ENCODE assay signal across 13 mouse cellular contexts in genomic region chr2:152716241-152716772, GRCm38 (mm10). TPM values are rescaled to one million over a fixed set of nuclear protein-coding genes. Genes with fewer than 3 reads are reported as not detected.
A peak's percentile ranks its signal among the peaks of the same experiment; 100 is the strongest.
DNase-seq lines count a peak whose midpoint lies in the region; ATAC-seq lines count a peak whose summit lies in the region.
"Had no signal": no experiment of that assay in that cellular context is flagged by ENCODE, and none has a peak within 500 bp of the region (broad histone marks: within the 10 kb centered on the region; RNA-seq: fewer than 3 reads in every experiment).

No protein-coding gene starts in this region.

- H3K4me3 ChIP-seq in intestine, embryonic 15.5 days (replicated peaks) = no peak overlapping the region
- no peak overlapping the region for H3K4me3 ChIP-seq in intestine, embryonic 16.5 days (ENCODE audit: low read length)
- H3K4me3 ChIP-seq in midbrain, embryonic 14.5 days (replicated peaks; ENCODE audit: low read depth, low read length) = no peak overlapping the region
- no peak overlapping the region for H3K4me3 ChIP-seq in midbrain, embryonic 15.5 days
- no peak overlapping the region for H3K4me3 ChIP-seq in hindbrain, embryonic 13.5 days
- no peak overlapping the region for H3K4me3 ChIP-seq in stomach, embryonic 15.5 days (replicated peaks)

- ATAC-seq in intestine, embryonic 15.5 days = 0 out of 2 replicates have a peak, but pooled peaks have one; percentile 21
- no peak for ATAC-seq in intestine, embryonic 16.5 days
- no peak for ATAC-seq in midbrain, embryonic 14.5 days (ENCODE audit: low FRiP score, low TSS enrichment)
- no peak for ATAC-seq in midbrain, embryonic 15.5 days (replicated peaks)
- no peak for ATAC-seq in hindbrain, embryonic 13.5 days (ENCODE audit: low FRiP score)
- peak; percentile 40 for ATAC-seq in stomach, embryonic 15.5 days (ENCODE audit: insufficient read depth, low FRiP score, low read depth)

- H3K9me3 ChIP-seq in intestine, embryonic 15.5 days = no peaks in the 10 kb centered on the region
- no peaks in the 10 kb centered on the region for H3K9me3 ChIP-seq in intestine, embryonic 16.5 days (ENCODE audit: control insufficient read depth, low read length)
- no peaks in the 10 kb centered on the region for H3K9me3 ChIP-seq in midbrain, embryonic 14.5 days (ENCODE audit: control insufficient read depth, low read length)
- no peaks in the 10 kb centered on the region for H3K9me3 ChIP-seq in midbrain, embryonic 15.5 days
- no peaks in the 10 kb centered on the region for H3K9me3 ChIP-seq in hindbrain, embryonic 13.5 days
- H3K9me3 ChIP-seq in stomach, embryonic 15.5 days = no peaks in the 10 kb centered on the region

- no peaks in the 10 kb centered on the region for H3K27me3 ChIP-seq in intestine, embryonic 15.5 days (replicated peaks)
- H3K27me3 ChIP-seq in intestine, embryonic 16.5 days (replicated peaks; ENCODE audit: control insufficient read depth, insufficient read depth, low read length) = no peaks in the 10 kb centered on the region
- H3K27me3 ChIP-seq in midbrain, embryonic 14.5 days (ENCODE audit: control insufficient read depth, insufficient read depth, low read length) = no peaks in the 10 kb centered on the region
- H3K27me3 ChIP-seq in midbrain, embryonic 15.5 days (replicated peaks) = no peaks in the 10 kb centered on the region
- H3K27me3 ChIP-seq in hindbrain, embryonic 13.5 days = no peaks in the 10 kb centered on the region
- H3K27me3 ChIP-seq in stomach, embryonic 15.5 days (replicated peaks) = no peaks in the 10 kb centered on the region

- H3K4me1 ChIP-seq in intestine, embryonic 15.5 days (replicated peaks) = peaks cover 2% of the 10 kb centered on the region; the same call in 1 of the 2 replicates
- H3K4me1 ChIP-seq in intestine, embryonic 16.5 days (ENCODE audit: control insufficient read depth, insufficient read depth, low read length) = peaks cover 4% of the 10 kb centered on the region; the same call in 1 of the 2 replicates
- 0 out of 2 replicates have a peak, but pooled peaks cover 3% of the 10 kb centered on the region for H3K4me1 ChIP-seq in midbrain, embryonic 14.5 days (ENCODE audit: control insufficient read depth, insufficient read depth, low read length)
- H3K4me1 ChIP-seq in midbrain, embryonic 15.5 days = peaks cover 4% of the 10 kb centered on the region; the same call in 1 of the 2 replicates
- H3K4me1 ChIP-seq in hindbrain, embryonic 13.5 days (replicated peaks) = peaks cover 24% of the 10 kb centered on the region
- 0 out of 2 replicates have a peak, but pooled peaks cover 4% of the 10 kb centered on the region for H3K4me1 ChIP-seq in stomach, embryonic 15.5 days

- WGBS in intestine, embryonic 15.5 days = 59% methylated on average over 6 of the region's 6 CpGs
- WGBS in intestine, embryonic 16.5 days = 59% methylated on average over 6 of the region's 6 CpGs
- 61% methylated on average over 6 of the region's 6 CpGs for WGBS in midbrain, embryonic 14.5 days
- 62% methylated on average over 6 of the region's 6 CpGs for WGBS in midbrain, embryonic 15.5 days
- WGBS in hindbrain, embryonic 13.5 days = 51% methylated on average over 6 of the region's 6 CpGs
- 56% methylated on average over 6 of the region's 6 CpGs for WGBS in stomach, embryonic 15.5 days

- no peaks in the 10 kb centered on the region for H3K36me3 ChIP-seq in intestine, embryonic 15.5 days
- H3K36me3 ChIP-seq in intestine, embryonic 16.5 days (ENCODE audit: control insufficient read depth, insufficient read depth, low read length) = no peaks in the 10 kb centered on the region
- no peaks in the 10 kb centered on the region for H3K36me3 ChIP-seq in midbrain, embryonic 14.5 days (ENCODE audit: control insufficient read depth, insufficient read depth, low read length)
- H3K36me3 ChIP-seq in midbrain, embryonic 15.5 days (replicated peaks) = no peaks in the 10 kb centered on the region
- no peaks in the 10 kb centered on the region; the same call in 1 of the 2 replicates for H3K36me3 ChIP-seq in hindbrain, embryonic 13.5 days
- no peaks in the 10 kb centered on the region for H3K36me3 ChIP-seq in stomach, embryonic 15.5 days

- H3K9ac ChIP-seq in intestine, embryonic 15.5 days = no peak overlapping the region
- H3K9ac ChIP-seq in intestine, embryonic 16.5 days (ENCODE audit: low read depth, low read length) = no peak overlapping the region
- no peak overlapping the region for H3K9ac ChIP-seq in midbrain, embryonic 14.5 days (replicated peaks; ENCODE audit: low read length)
- no peak overlapping the region for H3K9ac ChIP-seq in midbrain, embryonic 15.5 days
- no peak overlapping the region for H3K9ac ChIP-seq in hindbrain, embryonic 13.5 days
- H3K9ac ChIP-seq in stomach, embryonic 15.5 days = no peak overlapping the region

- no peak overlapping the region for H3K27ac ChIP-seq in intestine, embryonic 15.5 days
- no peak overlapping the region for H3K27ac ChIP-seq in intestine, embryonic 16.5 days (ENCODE audit: low read length)
- 0 out of 2 replicates have a peak overlapping the region, but pooled peaks have one; percentile 13 for H3K27ac ChIP-seq in midbrain, embryonic 14.5 days (replicated peaks; ENCODE audit: low read depth, low read length)
- H3K27ac ChIP-seq in midbrain, embryonic 15.5 days = no peak overlapping the region
- peak overlapping the region; percentile 70 for H3K27ac ChIP-seq in hindbrain, embryonic 13.5 days
- H3K27ac ChIP-seq in stomach, embryonic 15.5 days = peak overlapping the region; percentile 48; the same call in 1 of the 2 replicates

- H3K4me2 ChIP-seq in intestine, embryonic 15.5 days (replicated peaks) = no peak overlapping the region
- H3K4me2 ChIP-seq in intestine, embryonic 16.5 days (ENCODE audit: low read depth, low read length) = no peak overlapping the region
- no peak overlapping the region for H3K4me2 ChIP-seq in midbrain, embryonic 14.5 days (ENCODE audit: low read length)
- no peak overlapping the region for H3K4me2 ChIP-seq in midbrain, embryonic 15.5 days
- H3K4me2 ChIP-seq in hindbrain, embryonic 13.5 days = no peak overlapping the region
- no peak overlapping the region for H3K4me2 ChIP-seq in stomach, embryonic 15.5 days
- H3K4me2 ChIP-seq: heart, embryonic 11.5 days had no signal

- DNase-seq in midbrain, embryonic 14.5 days = no peak
- DNase-seq in right cerebral cortex, postnatal 4 days = no peak
- DNase-seq in adrenal gland, postnatal 25 days = no peak
- DNase-seq: B cell, adult 2 months; cerebellum, adult 18-20 months had no signal

RNA-seq across cellular contexts. Expression of gene Id1, which starts 19.7 kb away (rescaled TPM):
- 102 and 116 TPM in 2 replicates for polyA plus RNA-seq in intestine, embryonic 15.5 days (2015; fragmentation: Nextera tagmentation; extraction: Ambion mirVana)
- polyA plus RNA-seq in intestine, embryonic 16.5 days (2015; fragmentation: Nextera tagmentation; extraction: Ambion mirVana) = 96.1 and 107 TPM in 2 replicates
- 33.5 and 38.8 TPM in 2 replicates for polyA plus RNA-seq in midbrain, embryonic 14.5 days (2014; fragmentation: Nextera tagmentation; extraction: Ambion mirVana)
- polyA plus RNA-seq in midbrain, embryonic 15.5 days (2015; fragmentation: Nextera tagmentation; extraction: Ambion mirVana) = 30.7 and 33.7 TPM in 2 replicates
- 68.7 and 87.0 TPM in 2 replicates for polyA plus RNA-seq in hindbrain, embryonic 13.5 days (2015; fragmentation: Nextera tagmentation; extraction: Ambion mirVana)
- 117 and 138 TPM in 2 replicates for polyA plus RNA-seq in stomach, embryonic 15.5 days (2015; fragmentation: Nextera tagmentation; extraction: Ambion mirVana)
- total RNA-seq in adrenal gland, postnatal 25 days (2021) = 73.3 and 81.1 TPM in 2 replicates
- total RNA-seq: megakaryocyte-erythroid progenitor cell, adult 5-6 weeks had no signal

RNA-seq across cellular contexts. Expression of gene Mcts2, which starts 29.5 kb away (rescaled TPM):
- 26.3 and 26.8 TPM in 2 replicates for polyA plus RNA-seq in intestine, embryonic 15.5 days (2015; fragmentation: Nextera tagmentation; extraction: Ambion mirVana)
- polyA plus RNA-seq in intestine, embryonic 16.5 days (2015; fragmentation: Nextera tagmentation; extraction: Ambion mirVana) = 18.9 and 25.1 TPM in 2 replicates
- polyA plus RNA-seq in midbrain, embryonic 14.5 days (2014; fragmentation: Nextera tagmentation; extraction: Ambion mirVana) = 39.9 and 41.4 TPM in 2 replicates
- polyA plus RNA-seq in midbrain, embryonic 15.5 days (2015; fragmentation: Nextera tagmentation; extraction: Ambion mirVana) = 33.7 and 34.3 TPM in 2 replicates
- 39.4 and 47.2 TPM in 2 replicates for polyA plus RNA-seq in hindbrain, embryonic 13.5 days (2015; fragmentation: Nextera tagmentation; extraction: Ambion mirVana)
- 23.1 and 26.7 TPM in 2 replicates for polyA plus RNA-seq in stomach, embryonic 15.5 days (2015; fragmentation: Nextera tagmentation; extraction: Ambion mirVana)
- total RNA-seq in adrenal gland, postnatal 25 days (2021) = 34.2 and 37.9 TPM in 2 replicates

RNA-seq across cellular contexts. Expression of gene Cox4i2, which starts 37.7 kb away (rescaled TPM):
- 12.2 and 14.2 TPM in 2 replicates for polyA plus RNA-seq in intestine, embryonic 15.5 days (2015; fragmentation: Nextera tagmentation; extraction: Ambion mirVana)
- polyA plus RNA-seq in intestine, embryonic 16.5 days (2015; fragmentation: Nextera tagmentation; extraction: Ambion mirVana) = 14.8 and 15.3 TPM in 2 replicates
- polyA plus RNA-seq in midbrain, embryonic 14.5 days (2014; fragmentation: Nextera tagmentation; extraction: Ambion mirVana) = 5.4 and 5.6 TPM in 2 replicates
- 5.2 and 6.4 TPM in 2 replicates for polyA plus RNA-seq in midbrain, embryonic 15.5 days (2015; fragmentation: Nextera tagmentation; extraction: Ambion mirVana)
- polyA plus RNA-seq in hindbrain, embryonic 13.5 days (2015; fragmentation: Nextera tagmentation; extraction: Ambion mirVana) = 4.6 and 5.4 TPM in 2 replicates
- polyA plus RNA-seq in stomach, embryonic 15.5 days (2015; fragmentation: Nextera tagmentation; extraction: Ambion mirVana) = 19.0 and 19.5 TPM in 2 replicates
- total RNA-seq in adrenal gland, postnatal 25 days (2021) = 4.2 and 4.3 TPM in 2 replicates
- total RNA-seq: hematopoietic stem cell, adult 5-6 weeks; megakaryocyte-erythroid progenitor cell, adult 5-6 weeks had no signal

RNA-seq across cellular contexts. Expression of gene H13, which starts 47.0 kb away (rescaled TPM):
- 115 and 120 TPM in 2 replicates for polyA plus RNA-seq in intestine, embryonic 15.5 days (2015; fragmentation: Nextera tagmentation; extraction: Ambion mirVana)
- 116 and 119 TPM in 2 replicates for polyA plus RNA-seq in intestine, embryonic 16.5 days (2015; fragmentation: Nextera tagmentation; extraction: Ambion mirVana)
- polyA plus RNA-seq in midbrain, embryonic 14.5 days (2014; fragmentation: Nextera tagmentation; extraction: Ambion mirVana) = 177 and 184 TPM in 2 replicates
- 178 and 186 TPM in 2 replicates for polyA plus RNA-seq in midbrain, embryonic 15.5 days (2015; fragmentation: Nextera tagmentation; extraction: Ambion mirVana)
- 168 and 169 TPM in 2 replicates for polyA plus RNA-seq in hindbrain, embryonic 13.5 days (2015; fragmentation: Nextera tagmentation; extraction: Ambion mirVana)
- polyA plus RNA-seq in stomach, embryonic 15.5 days (2015; fragmentation: Nextera tagmentation; extraction: Ambion mirVana) = 122 and 135 TPM in 2 replicates
- 149 and 153 TPM in 2 replicates for total RNA-seq in adrenal gland, postnatal 25 days (2021)

Comparison
In these comparisons a context has a peak if more than half of its experiments do, and no peak if none do; other contexts are left out.
1. ATAC-seq: peak in intestine, embryonic 15.5 days (single experiment) and stomach, embryonic 15.5 days (single experiment); none in intestine, embryonic 16.5 days (single experiment), midbrain, embryonic 14.5 days (single experiment), midbrain, embryonic 15.5 days (single experiment) and hindbrain, embryonic 13.5 days (single experiment).
2. H3K27ac ChIP-seq: peak in midbrain, embryonic 14.5 days (single experiment), hindbrain, embryonic 13.5 days (single experiment) and stomach, embryonic 15.5 days (single experiment); none in intestine, embryonic 15.5 days (single experiment), intestine, embryonic 16.5 days (single experiment) and midbrain, embryonic 15.5 days (single experiment).